Mouse (Mus musculus) B cell, adult 67 days (primary cell): ENCODE data around the gene Zfp941. TPM values are rescaled to one million over a fixed set of nuclear protein-coding genes. Genes with fewer than 3 reads are reported as not detected.

Experiments used
- total RNA-seq, 2 experiments: library from RNA; stranded (reverse); gene quantifications; 4 replicates each; pipeline ENCODE4 v1.2.4; 2023

Zfp941 gene
- total RNA-seq: under 1 TPM in 1 of 2 experiments, not detected in 1; 0.15 TPM

GRCm38 (mm10) chr7:140821653-140822329 lies at the start of gene Zfp941:
Zfp941 (minus strand) TSS chr7:140822178.

GRCm38 (mm10) chr7:140857550-140858505 lies 35.9 kb upstream of the Zfp941 start, which contains the start of gene Bet1l:
Bet1l (minus strand) TSS chr7:140857577.

GRCm38 (mm10) chr7:140856785-140857549 lies 35.0 kb upstream of the Zfp941 start, which contains the start of gene Ric8a:
Ric8a (plus strand) TSS chr7:140856957.

GRCm38 (mm10) chr7:140855860-140856784 lies 34.1 kb upstream of the Zfp941 start, which contains the start of gene Gm45785:
Gm45785 (minus strand) TSS chr7:140856331.

GRCm38 (mm10) chr7:140847755-140848580 lies 26.0 kb upstream of the Zfp941 start, which contains the start of gene Odf3:
Odf3 (plus strand) TSS chr7:140847805.

DNA sequence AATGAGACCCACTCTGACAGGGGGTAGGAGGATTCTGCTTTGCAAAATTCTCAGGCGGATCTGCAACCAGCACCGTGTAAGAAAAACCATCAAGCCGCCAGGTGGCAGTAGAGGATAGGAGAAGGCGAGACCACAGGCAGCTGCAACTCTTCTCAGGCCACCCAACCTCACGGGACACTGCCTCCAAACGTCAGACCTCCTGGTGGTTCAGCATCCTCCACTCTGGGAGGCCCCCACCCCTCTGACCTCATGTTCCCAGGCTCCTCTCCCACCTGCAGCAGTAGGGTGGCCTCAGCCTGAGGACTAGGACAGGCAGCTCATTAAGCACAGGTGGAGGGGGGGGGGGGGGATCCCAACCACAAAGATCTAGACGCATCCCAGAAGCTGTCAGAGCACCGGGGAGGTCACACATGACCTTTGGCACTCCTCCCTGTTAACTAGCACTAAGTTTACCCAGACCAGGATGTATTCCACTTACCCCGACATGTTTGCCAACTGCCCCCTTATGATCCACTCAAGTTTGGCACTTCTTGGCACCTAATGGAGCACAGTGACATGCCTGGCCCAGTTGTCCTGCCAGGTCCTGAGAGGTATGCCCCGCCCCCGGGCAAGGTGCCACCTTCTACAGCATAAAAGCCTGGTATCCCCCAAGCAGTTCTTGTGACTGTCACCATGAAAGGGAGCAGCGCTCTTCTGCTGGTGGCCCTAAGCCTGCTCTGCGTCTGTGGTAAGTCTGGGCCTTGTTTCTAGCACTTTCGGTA lies 23.1 kb upstream of the Zfp941 start, which contains the start of gene Scgb1c1:
Gene Scgb1c1 (plus strand): TSS at position 643 of the 761 bp plus-strand sequence.

GRCm38 (mm10) chr7:140834968-140835757 lies 13.2 kb upstream of the Zfp941 start, which contains the start of gene Urah:
Urah (plus strand) TSS chr7:140835018.

GRCm38 (mm10) chr7:140787406-140788052 lies 34.4 kb downstream of the Zfp941 start, which contains the start of gene Syce1:
Syce1 (minus strand) TSS chr7:140787852.

GRCm38 (mm10) chr7:140763447-140764020 lies 58.4 kb downstream of the Zfp941 start, which contains the start of gene Cyp2e1:
Cyp2e1 (plus strand) TSS chr7:140763739.

Other genes with a start within 250 kb of the Zfp941 start
- not detected for gene Olfr46, start 220.9 kb downstream of the Zfp941 start, total RNA-seq
- not detected for gene Olfr61, start 193.2 kb downstream of the Zfp941 start, total RNA-seq
- gene Olfr53, start 175.7 kb downstream of the Zfp941 start, total RNA-seq: not detected
- not detected for gene Olfr539, start 162.2 kb downstream of the Zfp941 start, total RNA-seq
- not detected for gene Olfr45, start 140.2 kb downstream of the Zfp941 start, total RNA-seq
- gene Olfr541, start 124.9 kb downstream of the Zfp941 start, total RNA-seq: not detected
- gene Cyp2e1, start 58.4 kb downstream of the Zfp941 start, total RNA-seq: not detected
- gene Syce1, start 34.3 kb downstream of the Zfp941 start, total RNA-seq: not detected
- gene Urah, start 12.8 kb upstream of the Zfp941 start, total RNA-seq: not detected
- not detected for gene Scgb1c1, start 23.4 kb upstream of the Zfp941 start, total RNA-seq
- gene Odf3, start 25.6 kb upstream of the Zfp941 start, total RNA-seq: not detected
- not detected for gene Gm45785, start 34.2 kb upstream of the Zfp941 start, total RNA-seq
- 100 to 1,000 TPM; 112 to 126 TPM for gene Ric8a, start 34.8 kb upstream of the Zfp941 start, total RNA-seq
- 10 to 100 TPM; 22.5 to 22.8 TPM for gene Bet1l, start 35.4 kb upstream of the Zfp941 start, total RNA-seq
- gene Psmd13, start 59.8 kb upstream of the Zfp941 start, total RNA-seq: 10 to 100 TPM; 79.6 to 82.9 TPM
- gene Sirt3, start 60.1 kb upstream of the Zfp941 start, total RNA-seq: 10 to 100 TPM; 10.8 to 12.7 TPM
- not detected for gene Cox8b, start 78.3 kb upstream of the Zfp941 start, total RNA-seq
- gene Nlrp6, start 98.7 kb upstream of the Zfp941 start, total RNA-seq: not detected
- gene Pgghg, start 119.2 kb upstream of the Zfp941 start, total RNA-seq: 10 to 100 TPM; 20.9 to 22.3 TPM
- gene Ifitm5, start 128.1 kb upstream of the Zfp941 start, total RNA-seq: not detected
- gene Gm45717, start 133.8 kb upstream of the Zfp941 start, total RNA-seq: not detected
- gene Ifitm2, start 133.8 kb upstream of the Zfp941 start, total RNA-seq: 10 to 100 TPM; 14.7 to 16.9 TPM
- gene Ifitm1, start 145.0 kb upstream of the Zfp941 start, total RNA-seq: 1 to 10 TPM in 1 of 2 experiments, not detected in 1; 1.1 TPM
- gene Ifitm3, start 188.6 kb upstream of the Zfp941 start, total RNA-seq: 1 to 10 TPM; 2.1 to 4.4 TPM
- gene Ifitm6, start 195.7 kb upstream of the Zfp941 start, total RNA-seq: not detected
- gene Gm17387, start 207.0 kb upstream of the Zfp941 start, total RNA-seq: not detected
- gene B4galnt4, start 238.9 kb upstream of the Zfp941 start, total RNA-seq: not detected